Mouse (Mus musculus) left cerebral cortex, postnatal 14 days (tissue): ENCODE measurements at regions not wholly inside any gene's neighbourhood (a gene's known extent, or its start where the extent isn't known, plus 50 kb on each side); places are given as distances from the start of the nearest gene placed in this dataset.

Source experiments
- DNase-seq, 2 experiments: peaks; one replicate each; pipeline ENCODE4 v3.0.0; 2021 to 2022; ENCODE audit warnings: low spot score in 2 of 2, mixed read lengths in 1 of 2
- intact Hi-C: fragments of 180-260 bp; cut with DNase I; formaldehyde crosslinking; loops from one replicate; pipeline ENCODE4 v1.15.1; 2025

GRCm38 (mm10) chr17:88116321-88116720 is 51.2 kb upstream of the Fbxo11 start:
- no peak for DNase-seq
- intact Hi-C loops = no loop called here

DNA sequence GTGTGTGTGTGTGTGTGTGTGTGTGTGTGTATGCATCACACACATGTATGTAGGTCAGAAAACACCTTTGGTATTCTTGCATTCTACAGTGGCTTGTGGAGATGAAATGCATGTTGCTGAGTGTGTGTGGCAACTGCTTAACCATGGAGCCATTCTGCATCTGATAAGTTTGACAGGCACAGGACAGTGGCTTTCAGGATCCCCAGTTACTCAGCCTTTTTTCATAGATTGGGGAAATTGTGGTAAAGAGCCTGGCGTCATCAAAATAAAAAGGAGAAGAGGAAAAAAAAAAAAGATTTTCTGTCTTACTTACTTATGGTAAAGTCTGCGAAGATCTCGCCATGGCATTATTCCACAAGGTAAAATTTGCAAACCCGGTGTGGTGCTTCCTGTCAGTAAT is 53.6 kb upstream of the Fbxo11 start:
- intact Hi-C loops = no loop called here
- no peak for DNase-seq

DNA sequence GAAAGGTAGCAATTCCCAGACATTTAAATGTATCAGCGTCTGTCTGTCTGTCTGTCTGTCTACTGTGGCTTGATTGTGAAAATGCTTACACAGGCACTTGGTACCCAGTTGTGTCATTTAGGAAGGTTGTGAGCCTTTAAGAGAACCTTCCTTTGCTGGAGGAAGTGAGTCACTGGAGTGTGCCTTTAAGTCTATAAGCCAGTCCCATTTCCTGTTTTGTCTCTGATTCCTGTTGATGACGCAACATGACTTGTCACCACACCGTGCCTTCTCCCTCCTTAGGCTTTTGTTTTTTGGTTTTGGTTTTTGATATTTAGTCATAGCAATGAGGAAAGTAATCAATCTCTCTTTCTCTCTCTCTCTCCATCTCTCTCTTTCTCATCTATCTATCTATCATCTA is 58.6 kb upstream of the Fbxo11 start:
- intact Hi-C loops = no loop called here
- DNase-seq = no peak

GRCm38 (mm10) chr17:88127126-88127525 is 62.0 kb upstream of the Fbxo11 start:
- intact Hi-C loops = no loop called here
- no peak for DNase-seq

- no peak for DNase-seq
- intact Hi-C loops = no loop called here
Observed at GRCm38 (mm10) chr17:88131297-88131696, 66.2 kb upstream of the Fbxo11 start.

- intact Hi-C loops = no loop called here
- DNase-seq = no peak
Observed at GRCm38 (mm10) chr17:88131980-88132379, 66.9 kb upstream of the Fbxo11 start.

DNA sequence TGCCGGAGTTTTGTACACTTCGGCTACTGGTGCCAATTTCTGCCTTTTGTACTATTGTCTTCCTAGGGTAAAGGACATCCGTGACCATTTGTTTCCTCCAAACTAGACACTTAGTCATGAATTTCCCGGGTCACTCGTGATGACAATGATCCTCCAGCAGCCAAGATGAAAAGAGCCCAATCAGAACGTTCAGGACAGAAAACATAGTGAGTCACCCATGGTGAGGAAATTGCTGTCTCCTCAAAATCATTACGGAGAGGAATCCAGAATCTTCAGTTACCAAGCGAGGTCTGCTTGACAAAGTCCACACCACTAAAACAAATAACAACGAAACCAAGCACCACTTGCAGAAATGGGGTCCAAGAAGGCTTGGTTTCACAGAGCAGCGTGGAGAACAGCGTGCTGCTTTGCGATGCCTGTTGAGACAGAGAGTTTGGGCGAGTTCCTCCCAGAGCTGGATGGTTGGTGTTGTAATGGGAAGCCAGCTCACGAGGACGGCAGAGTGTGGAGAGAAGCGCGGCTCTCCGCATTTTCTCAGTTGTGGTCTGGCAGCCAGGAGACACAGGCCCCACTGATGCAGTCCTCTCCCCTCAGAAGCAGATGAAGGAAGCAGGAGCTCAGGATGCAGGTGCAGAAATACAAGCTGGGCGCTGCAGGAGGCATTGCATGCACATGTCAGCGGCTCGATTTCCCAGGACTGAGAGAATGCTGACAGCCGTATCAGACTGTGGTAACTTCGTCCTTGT is 67.7 kb upstream of the Fbxo11 start:
- DNase-seq = peak in 1 of 2 experiments; percentile 6
- intact Hi-C loops = no loop called here

- intact Hi-C loops = no loop called here
- DNase-seq = no peak
Observed at GRCm38 (mm10) chr17:88134546-88134945, 69.5 kb upstream of the Fbxo11 start.

GRCm38 (mm10) chr17:88141538-88141937 is 76.4 kb upstream of the Fbxo11 start:
- no peak for DNase-seq
- intact Hi-C loops = no loop called here

- intact Hi-C loops = no loop called here
Observed at GRCm38 (mm10) chr17:88142003-88142402, 76.9 kb upstream of the Fbxo11 start.

GRCm38 (mm10) chr17:88142809-88143208 is 77.7 kb upstream of the Fbxo11 start:
- DNase-seq = no peak
- intact Hi-C loops = no loop called here

More at GRCm38 (mm10) chr17:88142003-88142402, 76.9 kb upstream of the Fbxo11 start:
- DNase-seq = no peak

- DNase-seq = no peak
- intact Hi-C loops = no loop called here
Observed at GRCm38 (mm10) chr17:88143378-88143943, 78.4 kb upstream of the Fbxo11 start.

- intact Hi-C loops = no loop called here
- DNase-seq = no peak
Observed at GRCm38 (mm10) chr17:88158550-88158949, 93.5 kb upstream of the Fbxo11 start.

GRCm38 (mm10) chr17:88159212-88159668 is 94.1 kb upstream of the Fbxo11 start:
- DNase-seq = no peak
- intact Hi-C loops = no loop called here

- intact Hi-C loops = no loop called here
- no peak for DNase-seq
Observed at GRCm38 (mm10) chr17:88159851-88160676, 95.0 kb upstream of the Fbxo11 start.

DNA sequence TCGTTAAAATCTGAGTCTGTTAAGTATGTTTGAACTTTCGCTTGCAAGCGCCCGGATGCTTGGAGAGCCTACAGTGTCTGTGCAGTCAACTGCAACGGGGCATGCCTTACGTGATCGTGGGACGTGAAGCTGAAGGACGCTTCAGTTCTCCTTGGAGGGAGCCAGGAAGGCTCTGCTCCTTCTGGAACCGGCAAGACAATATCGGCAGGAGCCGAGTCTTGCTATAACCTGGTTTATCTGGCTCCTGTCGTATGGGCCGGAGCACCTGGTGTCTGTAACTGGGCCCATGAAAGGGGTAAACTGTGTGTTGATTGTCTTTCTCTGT is 95.5 kb upstream of the Fbxo11 start:
- DNase-seq = no peak
- intact Hi-C loops = no loop called here

- no peak for DNase-seq
- intact Hi-C loops = no loop called here
Observed at GRCm38 (mm10) chr17:88161766-88162165, 96.7 kb upstream of the Fbxo11 start.

DNA sequence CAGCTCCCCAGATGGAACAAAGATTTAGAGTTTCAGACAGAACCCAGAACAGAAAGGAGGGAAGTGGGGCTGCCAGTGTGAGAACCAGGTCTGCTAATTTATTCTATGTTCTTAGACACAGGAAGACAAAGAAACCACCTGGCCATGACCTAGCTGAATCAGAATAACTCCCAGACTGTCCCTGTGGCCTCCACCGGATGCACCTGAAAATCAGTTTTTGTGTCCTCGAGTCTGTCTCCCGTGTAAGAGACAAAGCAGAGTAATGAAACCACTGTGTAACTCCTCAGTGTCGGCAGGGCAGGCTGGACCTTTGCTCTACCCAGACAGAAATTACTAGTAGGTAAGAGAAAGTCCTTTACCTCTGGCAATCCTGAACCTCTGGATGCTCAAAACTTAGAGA is 99.7 kb upstream of the Fbxo11 start:
- DNase-seq = no peak
- intact Hi-C loops = no loop called here

DNA sequence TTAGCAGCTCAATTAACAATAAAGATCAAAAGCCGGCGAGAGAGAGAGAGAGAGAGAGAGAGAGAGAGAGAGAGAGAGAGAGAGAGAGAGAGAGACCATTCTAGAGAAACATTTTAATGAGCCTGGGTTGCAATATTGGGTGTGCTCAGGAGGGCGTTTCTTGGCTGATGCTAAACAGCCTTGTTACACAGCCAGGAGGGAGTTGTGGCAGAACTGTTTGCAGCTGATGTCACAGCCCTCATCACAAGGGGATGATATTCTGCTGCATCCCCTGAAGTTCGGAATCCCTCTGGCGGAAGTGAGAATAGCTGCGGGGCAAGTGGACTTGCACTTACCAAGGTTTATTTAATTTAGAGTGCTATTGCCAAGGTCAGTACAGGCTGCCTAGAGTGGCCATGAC is 100.7 kb upstream of the Fbxo11 start:
- no peak for DNase-seq
- intact Hi-C loops = no loop called here

DNA sequence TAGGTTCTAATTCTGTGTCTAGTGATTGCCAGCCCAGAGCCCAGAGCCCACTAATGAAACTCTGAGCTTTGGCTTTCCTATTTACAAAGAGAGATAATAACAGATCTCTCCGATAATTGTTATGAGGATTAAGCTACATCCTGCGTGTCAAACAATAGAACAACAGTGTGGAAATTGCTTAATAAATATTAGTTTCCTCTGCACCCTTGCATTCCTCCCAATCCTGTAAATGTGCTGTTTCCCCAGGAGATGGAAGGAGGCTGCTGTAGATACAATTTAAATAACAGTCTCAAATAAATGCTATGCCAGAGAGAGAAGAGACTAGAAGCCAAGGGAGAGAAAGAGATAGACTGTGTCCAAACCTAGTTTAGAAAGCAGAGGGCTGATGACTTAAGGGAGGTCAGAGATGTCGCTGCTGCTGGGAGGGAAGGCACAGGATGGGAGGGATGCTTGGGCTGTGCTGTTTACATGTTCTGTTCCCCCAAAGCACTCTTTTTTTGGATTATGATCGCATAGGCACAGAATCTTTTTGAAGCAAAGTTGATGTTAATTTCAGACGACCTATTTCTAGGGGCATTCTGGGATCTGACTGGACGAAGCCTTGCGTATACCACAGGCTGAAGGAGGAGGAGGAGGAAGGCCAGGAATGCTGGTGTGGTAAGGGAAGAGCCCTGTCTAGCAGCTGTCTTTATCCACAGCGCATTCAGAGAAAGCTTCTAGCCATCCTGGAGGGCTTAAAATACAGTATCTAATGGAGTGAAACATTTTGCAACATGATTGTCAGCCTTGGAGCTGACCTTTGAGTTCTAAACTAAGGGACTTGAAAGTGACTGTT is 103.4 kb upstream of the Fbxo11 start:
- intact Hi-C loops = no loop called here
- no peak for DNase-seq
